Mouse (Mus musculus) ovary, postnatal 10 days (tissue): ENCODE results near the gene Slfn2.
"Not testable (repeated sequence)": the region's sequence is repeated elsewhere in the genome, so short reads cannot be mapped to it uniquely, and the experiment has no call there.

ENCODE experiments used
- DNase-seq: peaks from one replicate; pipeline ENCODE4 v3.0.0; 2022; ENCODE audit warnings: low spot score

The Slfn2 gene

GRCm38 (mm10) chr11:83064946-83065345 lies at the start of gene Slfn2:
TSS of gene Slfn2 (plus strand) at chr11:83065112.
- no peak for DNase-seq

- DNase-seq: no peak
Observed at GRCm38 (mm10) chr11:83016093-83016492, 48.8 kb upstream of the Slfn2 start.

GRCm38 (mm10) chr11:83019561-83020519 lies 45.1 kb upstream of the Slfn2 start:
- DNase-seq: not testable (repeated sequence)

- no peak for DNase-seq
Observed at GRCm38 (mm10) chr11:83020621-83021020, 44.3 kb upstream of the Slfn2 start, which contains the start of gene Slfn8. TSS of gene Slfn8 (minus strand) at chr11:83020810.

GRCm38 (mm10) chr11:83038686-83039085 lies 26.2 kb upstream of the Slfn2 start:
- not testable (repeated sequence) for DNase-seq

GRCm38 (mm10) chr11:83039156-83039555 lies 25.8 kb upstream of the Slfn2 start:
- DNase-seq: no peak

- no peak for DNase-seq
Observed at GRCm38 (mm10) chr11:83039796-83040195, 25.1 kb upstream of the Slfn2 start.

- no peak for DNase-seq
Observed at GRCm38 (mm10) chr11:83040325-83040724, 24.6 kb upstream of the Slfn2 start.

- no peak for DNase-seq
Observed at GRCm38 (mm10) chr11:83041000-83041399, 23.9 kb upstream of the Slfn2 start.

- no peak for DNase-seq
Observed at GRCm38 (mm10) chr11:83043891-83044290, 21.0 kb upstream of the Slfn2 start.

GRCm38 (mm10) chr11:83045642-83046041 lies 19.3 kb upstream of the Slfn2 start:
- DNase-seq: no peak

GRCm38 (mm10) chr11:83057863-83058262 lies 7.0 kb upstream of the Slfn2 start:
- no peak for DNase-seq

GRCm38 (mm10) chr11:83060412-83061020 lies 4.4 kb upstream of the Slfn2 start:
- DNase-seq: no peak

GRCm38 (mm10) chr11:83061806-83062205 lies 3.1 kb upstream of the Slfn2 start:
- DNase-seq: no peak

GRCm38 (mm10) chr11:83063126-83063525 lies 1.8 kb upstream of the Slfn2 start:
- DNase-seq: no peak

GRCm38 (mm10) chr11:83063941-83064349 lies 967 bp upstream of the Slfn2 start:
- no peak for DNase-seq

- no peak for DNase-seq
Observed at GRCm38 (mm10) chr11:83065441-83066344, 781 bp downstream of the Slfn2 start.

- DNase-seq: no peak
Observed at GRCm38 (mm10) chr11:83066640-83067531, 2.0 kb downstream of the Slfn2 start.

- no peak for DNase-seq
Observed at GRCm38 (mm10) chr11:83067982-83068694, 3.2 kb downstream of the Slfn2 start.

- DNase-seq: no peak
Observed at GRCm38 (mm10) chr11:83070321-83070970, 5.5 kb downstream of the Slfn2 start.
